Mouse (Mus musculus): ENCODE measurements around the gene Sugp2. TPM values are rescaled to one million over a fixed set of nuclear protein-coding genes. Genes with fewer than 3 reads are reported as not detected.

Gene Sugp2
- polyA plus RNA-seq (2014; fragmentation: Nextera tagmentation; extraction: Ambion mirVana) = 33.4 and 33.5 TPM in 2 replicates

GRCm38 (mm10) chr8:70234080-70234780 is at the start of gene Sugp2, which contains the start of gene Armc6:
TSS of gene Sugp2 (plus strand) at chr8:70234226.
TSS of gene Armc6 (minus strand) at chr8:70234466.
- peak within 1 kb of the TSS; percentile 82 for H3K9ac ChIP-seq
- peak within 1 kb of the TSS; percentile 94 for H3K27ac ChIP-seq (ENCODE audit: low read depth)
- H3K4me2 ChIP-seq = peak within 1 kb of the TSS; percentile 96
- ATAC-seq (ENCODE audit: insufficient read depth) = peak; percentile 98
- no peaks in the 10 kb centered on the region for H3K9me3 ChIP-seq (ENCODE audit: low read depth, low read length)
- peak within 1 kb of the TSS; percentile 79 for H3K4me3 ChIP-seq (ENCODE audit: low read depth, low read length)
- DNase-seq = peak; percentile 99
- peaks cover 44% of the 10 kb centered on the region for H3K36me3 ChIP-seq (ENCODE audit: insufficient read depth)
- TF ChIP-seq CTCF (IDR thresholded peaks at IDR 0.05; ENCODE audit: low read depth) = no peak
- H3K4me1 ChIP-seq (ENCODE audit: insufficient read depth) = peaks cover 14% of the 10 kb centered on the region; the same call in 1 of the 2 replicates
- under 1% methylated on average over 67 of the region's 67 CpGs for WGBS
- no peaks in the 10 kb centered on the region for H3K27me3 ChIP-seq (ENCODE audit: insufficient read depth, low read length)

DNA sequence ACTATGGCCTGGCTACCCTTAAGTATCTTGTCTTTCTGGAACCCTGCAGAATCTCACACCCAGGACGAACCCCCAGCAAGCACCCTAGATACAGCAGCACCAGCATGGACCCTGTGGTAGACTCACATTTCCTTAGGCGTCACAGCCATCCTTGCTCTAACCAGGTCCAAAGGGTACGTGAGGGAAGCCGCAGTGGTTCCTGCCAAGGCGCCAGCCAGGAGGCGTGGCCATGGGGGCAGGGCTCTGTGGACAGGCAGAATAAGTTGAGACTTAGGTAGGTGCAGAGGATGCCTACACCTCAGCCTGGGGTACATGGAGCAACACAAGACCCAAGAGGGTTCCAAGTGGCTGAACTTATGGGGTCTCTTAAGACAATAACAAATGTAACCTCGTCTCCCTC is 45.3 kb upstream of the Sugp2 start:
- 63% methylated on average over 7 of the region's 7 CpGs for whole genome bisulfite sequencing
- no peak for ATAC-seq (ENCODE audit: insufficient read depth)
- Histone ChIP-seq H3K9me3 (ENCODE audit: low read depth, low read length) (no peaks in the 10 kb centered on the region), H3K27ac (ENCODE audit: low read depth) (no peak overlapping the region), H3K36me3 (ENCODE audit: insufficient read depth) (no peaks in the 10 kb centered on the region), H3K4me3 (ENCODE audit: low read depth, low read length) (no peak overlapping the region), H3K4me1 (ENCODE audit: insufficient read depth) (no peaks in the 10 kb centered on the region), H3K4me2 (no peak overlapping the region), H3K9ac (no peak overlapping the region), H3K27me3 (ENCODE audit: insufficient read depth, low read length) (no peaks in the 10 kb centered on the region)
- no peak for DNase-seq
- no peak for TF ChIP-seq CTCF (IDR thresholded peaks at IDR 0.05; ENCODE audit: low read depth)

DNA sequence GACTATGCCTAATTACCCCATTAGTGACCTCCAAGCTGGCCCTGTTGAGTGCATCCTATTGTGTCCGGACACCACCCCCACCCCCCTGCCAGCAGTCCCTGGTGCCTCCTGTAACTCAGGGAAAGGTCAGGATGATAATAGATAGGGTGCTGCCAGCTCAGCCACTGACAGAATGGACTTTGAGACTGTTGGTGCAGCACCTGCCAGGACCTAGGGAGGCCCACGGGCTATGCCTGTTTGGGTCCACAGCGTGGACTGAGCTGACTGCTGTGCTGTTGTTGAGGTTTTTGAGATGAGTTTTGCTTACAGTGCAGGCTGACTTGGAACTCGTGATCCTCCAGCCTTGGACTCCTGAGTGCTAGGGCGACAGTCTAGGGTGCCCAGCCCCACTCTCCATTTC is 40.8 kb upstream of the Sugp2 start:
- 66% methylated on average over 5 of the region's 5 CpGs for WGBS
- no peak overlapping the region for H3K4me2 ChIP-seq
- no peaks in the 10 kb centered on the region for H3K27me3 ChIP-seq (ENCODE audit: insufficient read depth, low read length)
- no peak overlapping the region for H3K9ac ChIP-seq
- H3K9me3 ChIP-seq (ENCODE audit: low read depth, low read length) = no peaks in the 10 kb centered on the region
- TF ChIP-seq CTCF (IDR thresholded peaks at IDR 0.05; ENCODE audit: low read depth) = no peak
- no peak overlapping the region for H3K4me3 ChIP-seq (ENCODE audit: low read depth, low read length)
- no peaks in the 10 kb centered on the region for H3K36me3 ChIP-seq (ENCODE audit: insufficient read depth)
- H3K27ac ChIP-seq (ENCODE audit: low read depth) = no peak overlapping the region
- DNase-seq = no peak
- H3K4me1 ChIP-seq (ENCODE audit: insufficient read depth) = no peaks in the 10 kb centered on the region
- ATAC-seq (ENCODE audit: insufficient read depth) = no peak

DNA sequence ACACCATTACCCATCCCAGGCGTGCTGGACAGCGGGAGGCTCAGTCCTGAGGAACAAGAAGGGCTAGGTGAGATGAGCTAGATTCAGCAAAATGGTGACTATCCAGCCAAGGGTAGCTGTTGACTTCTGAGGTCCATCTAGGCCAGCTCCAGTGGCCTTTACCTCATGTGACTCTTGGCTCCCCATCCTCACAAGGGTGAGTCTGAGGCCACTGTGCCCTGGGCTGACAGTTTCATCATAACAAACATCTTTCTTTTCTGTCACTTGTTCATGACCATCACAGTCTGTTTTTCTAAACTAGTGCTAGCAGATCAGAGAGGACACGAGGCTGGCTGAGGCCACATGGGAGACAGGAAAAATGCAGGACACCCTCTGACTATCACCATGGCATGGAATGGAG is 39.8 kb upstream of the Sugp2 start:
- no peaks in the 10 kb centered on the region for H3K27me3 ChIP-seq (ENCODE audit: insufficient read depth, low read length)
- no peak overlapping the region for H3K27ac ChIP-seq (ENCODE audit: low read depth)
- 53% methylated on average over 3 of the region's 3 CpGs for WGBS
- no peak overlapping the region for H3K4me2 ChIP-seq
- ATAC-seq (ENCODE audit: insufficient read depth) = no peak
- H3K36me3 ChIP-seq (ENCODE audit: insufficient read depth) = no peaks in the 10 kb centered on the region
- H3K9ac ChIP-seq = no peak overlapping the region
- no peaks in the 10 kb centered on the region for H3K4me1 ChIP-seq (ENCODE audit: insufficient read depth)
- no peaks in the 10 kb centered on the region for H3K9me3 ChIP-seq (ENCODE audit: low read depth, low read length)
- H3K4me3 ChIP-seq (ENCODE audit: low read depth, low read length) = no peak overlapping the region
- no peak for TF ChIP-seq CTCF (IDR thresholded peaks at IDR 0.05; ENCODE audit: low read depth)
- no peak for DNase-seq

- no peaks in the 10 kb centered on the region for H3K36me3 ChIP-seq (ENCODE audit: insufficient read depth)
- no peak overlapping the region for H3K9ac ChIP-seq
- H3K4me2 ChIP-seq = no peak overlapping the region
- no peak for TF ChIP-seq CTCF (IDR thresholded peaks at IDR 0.05; ENCODE audit: low read depth)
- H3K4me1 ChIP-seq (ENCODE audit: insufficient read depth) = peaks cover 3% of the 10 kb centered on the region; the same call in 1 of the 2 replicates
- H3K27me3 ChIP-seq (ENCODE audit: insufficient read depth, low read length) = no peaks in the 10 kb centered on the region
- H3K9me3 ChIP-seq (ENCODE audit: low read depth, low read length) = no peaks in the 10 kb centered on the region
- no peak overlapping the region for H3K27ac ChIP-seq (ENCODE audit: low read depth)
- WGBS = 76% methylated on average over 2 of the region's 2 CpGs
- no peak overlapping the region for H3K4me3 ChIP-seq (ENCODE audit: low read depth, low read length)
- DNase-seq = no peak
- ATAC-seq (ENCODE audit: insufficient read depth) = no peak
Measured at GRCm38 (mm10) chr8:70195762-70196161, 38.3 kb upstream of the Sugp2 start.

DNA sequence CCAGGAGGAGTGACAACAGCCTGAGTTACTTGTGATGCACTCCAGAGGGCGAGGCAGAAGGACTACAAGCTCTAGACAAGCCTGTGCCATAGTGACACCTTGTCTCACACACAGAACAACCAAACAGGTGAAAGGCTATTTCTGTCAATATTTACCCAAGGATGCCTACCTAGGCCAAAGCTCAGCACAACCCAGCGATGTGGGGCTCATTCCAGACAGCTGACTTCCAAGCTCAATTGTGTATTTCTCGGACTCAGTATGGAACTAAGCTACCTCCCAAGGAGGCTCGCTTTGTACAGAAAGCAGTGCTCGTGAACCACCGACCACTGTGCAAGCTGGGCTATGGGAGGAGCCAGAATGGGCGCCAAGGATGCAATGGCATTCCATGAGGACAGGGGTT is 36.4 kb upstream of the Sugp2 start:
- WGBS = 33% methylated on average over 7 of the region's 7 CpGs
- no peak overlapping the region for H3K9ac ChIP-seq

GRCm38 (mm10) chr8:70200098-70200681 is 33.8 kb upstream of the Sugp2 start:
- Histone ChIP-seq H3K9ac (no peak overlapping the region), H3K27ac (ENCODE audit: low read depth) (no peak overlapping the region), H3K4me1 (ENCODE audit: insufficient read depth) (peaks cover 3% of the 10 kb centered on the region; the same call in 1 of the 2 replicates), H3K27me3 (ENCODE audit: insufficient read depth, low read length) (no peaks in the 10 kb centered on the region), H3K9me3 (ENCODE audit: low read depth, low read length) (no peaks in the 10 kb centered on the region), H3K4me3 (ENCODE audit: low read depth, low read length) (no peak overlapping the region), H3K4me2 (no peak overlapping the region), H3K36me3 (ENCODE audit: insufficient read depth) (no peaks in the 10 kb centered on the region)
- ATAC-seq (ENCODE audit: insufficient read depth) (peak; percentile 45), DNase-seq (peak; percentile 49)
- peak; percentile 55 for TF ChIP-seq CTCF (IDR thresholded peaks at IDR 0.05; ENCODE audit: low read depth)
- 41% methylated on average over 5 of the region's 5 CpGs for WGBS

More for the DNA sequence above, 36.4 kb upstream of the Sugp2 start:
- ATAC-seq (ENCODE audit: insufficient read depth) (no peak), DNase-seq (no peak)
- no peak overlapping the region for H3K4me2 ChIP-seq
- no peak for TF ChIP-seq CTCF (IDR thresholded peaks at IDR 0.05; ENCODE audit: low read depth)
- H3K4me1 ChIP-seq (ENCODE audit: insufficient read depth) = peaks cover 3% of the 10 kb centered on the region; the same call in 1 of the 2 replicates
- no peak overlapping the region for H3K4me3 ChIP-seq (ENCODE audit: low read depth, low read length)
- H3K27me3 ChIP-seq (ENCODE audit: insufficient read depth, low read length) = no peaks in the 10 kb centered on the region
- no peaks in the 10 kb centered on the region for H3K36me3 ChIP-seq (ENCODE audit: insufficient read depth)
- no peaks in the 10 kb centered on the region for H3K9me3 ChIP-seq (ENCODE audit: low read depth, low read length)
- H3K27ac ChIP-seq (ENCODE audit: low read depth) = no peak overlapping the region
